Mouse (Mus musculus): ENCODE data around the gene Abl2.
"Not testable (repeated sequence)": the region's sequence is repeated elsewhere in the genome, so short reads cannot be mapped to it uniquely, and the experiment has no call there.

Abl2 gene

DNA sequence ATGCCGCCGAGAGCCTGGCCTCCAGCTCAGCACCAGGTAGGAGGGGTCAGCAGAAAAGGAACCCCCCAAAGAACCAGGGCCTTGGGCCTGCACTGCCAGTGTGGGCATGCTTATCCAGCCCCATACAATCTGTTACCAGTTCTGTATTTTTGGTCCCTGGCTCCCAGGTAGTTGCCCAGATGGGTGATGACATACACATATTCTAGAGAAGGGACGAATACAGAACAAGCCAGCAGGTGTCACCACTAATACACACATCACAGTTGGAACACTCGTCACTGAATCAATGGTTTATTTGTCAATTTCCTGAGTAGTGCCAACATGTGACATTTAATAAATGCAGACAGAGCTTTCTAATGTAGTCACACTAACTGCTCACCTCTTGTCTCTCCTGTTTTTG, 82.0 kb downstream of the Abl2 start:
- no peak for DNase-seq

DNA sequence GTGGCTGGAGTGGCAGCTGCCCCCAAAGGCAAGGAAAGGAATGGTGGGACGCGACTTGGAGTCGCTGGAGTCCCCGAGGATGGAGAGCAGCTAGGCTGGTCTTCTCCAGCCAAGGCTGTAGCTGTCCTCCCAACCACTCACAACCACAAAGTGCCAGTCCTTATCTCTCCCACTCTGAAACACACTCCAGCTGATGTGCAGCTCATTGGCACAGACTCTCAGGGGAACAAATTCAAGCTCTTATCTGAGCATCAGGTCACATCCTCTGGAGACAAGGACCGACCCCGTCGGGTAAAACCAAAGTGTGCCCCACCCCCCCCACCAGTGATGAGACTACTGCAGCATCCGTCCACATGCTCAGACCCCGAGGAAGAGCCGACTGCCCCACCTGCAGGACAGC, 83.2 kb downstream of the Abl2 start:
- no peak for DNase-seq

DNA sequence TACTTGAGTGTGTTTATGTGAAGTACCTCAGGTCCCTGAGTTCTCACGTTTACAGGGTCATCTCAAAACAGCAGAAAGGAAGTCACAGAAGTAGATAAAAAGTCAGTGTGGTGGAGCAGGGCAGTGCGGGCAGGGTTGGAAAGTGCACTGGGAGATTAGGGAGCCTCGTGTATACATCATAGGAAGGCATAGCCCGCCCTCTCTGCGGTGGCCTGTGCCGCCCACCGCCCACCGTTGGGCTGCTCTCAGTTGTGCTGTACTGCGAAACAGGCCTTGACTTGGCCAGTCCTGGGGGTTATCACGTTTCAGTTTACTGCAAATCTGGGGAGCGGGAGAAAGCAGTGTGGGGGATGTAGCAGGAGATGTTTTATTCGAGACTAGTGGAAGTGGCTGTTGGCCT, 84.2 kb downstream of the Abl2 start:
- no peak for DNase-seq

GRCm38 (mm10) chr1:156644061-156644460, 85.5 kb downstream of the Abl2 start:
- no peak for DNase-seq

GRCm38 (mm10) chr1:156644780-156645523, 86.4 kb downstream of the Abl2 start:
- DNase-seq, result peak; percentile 71

DNA sequence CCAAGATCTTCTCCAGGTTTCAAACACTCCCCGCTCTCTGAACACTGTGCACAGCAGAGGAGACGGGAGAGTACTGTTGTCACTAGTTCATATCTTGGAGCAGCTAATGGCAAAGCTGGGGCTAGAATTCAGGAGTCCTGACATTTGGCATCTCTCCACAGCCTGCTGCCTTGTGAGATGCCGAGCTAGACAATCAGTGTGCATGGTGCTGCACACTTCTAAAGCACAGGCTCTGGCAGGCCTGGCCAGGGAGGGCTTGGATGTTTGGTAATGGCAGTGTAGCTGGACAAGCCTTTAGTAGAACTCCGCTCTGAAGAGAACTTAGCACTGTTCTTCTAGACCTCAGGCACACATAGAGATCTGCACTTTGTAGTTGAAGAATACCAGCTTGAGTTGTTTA, 87.4 kb downstream of the Abl2 start:
- DNase-seq, result peak; percentile 66

DNA sequence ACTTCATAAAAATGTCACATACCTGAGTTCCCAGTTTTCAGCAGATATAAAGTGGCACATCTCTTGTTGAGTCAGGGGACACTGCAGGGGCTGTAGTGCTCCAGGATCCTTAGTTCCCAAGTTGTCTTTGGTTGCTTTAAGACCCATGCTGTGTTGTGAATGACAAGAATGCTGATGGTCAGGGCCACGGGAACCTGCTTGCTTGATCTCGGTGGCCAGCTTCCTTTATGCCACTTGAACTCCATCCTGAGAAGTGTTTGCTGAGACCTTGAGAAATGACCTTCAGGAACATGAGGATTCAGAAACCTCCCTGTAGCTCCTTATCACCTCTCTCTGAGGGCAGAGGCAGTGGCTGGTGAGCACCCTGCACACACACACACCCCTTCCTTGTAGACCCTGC, 90.1 kb downstream of the Abl2 start:
- no peak for DNase-seq

GRCm38 (mm10) chr1:156650631-156651030, 92.0 kb downstream of the Abl2 start:
- DNase-seq, result no peak

- DNase-seq, result no peak
Measured at GRCm38 (mm10) chr1:156652189-156652822, 93.7 kb downstream of the Abl2 start.

GRCm38 (mm10) chr1:156654735-156655530, 96.3 kb downstream of the Abl2 start:
- DNase-seq, result no peak

DNA sequence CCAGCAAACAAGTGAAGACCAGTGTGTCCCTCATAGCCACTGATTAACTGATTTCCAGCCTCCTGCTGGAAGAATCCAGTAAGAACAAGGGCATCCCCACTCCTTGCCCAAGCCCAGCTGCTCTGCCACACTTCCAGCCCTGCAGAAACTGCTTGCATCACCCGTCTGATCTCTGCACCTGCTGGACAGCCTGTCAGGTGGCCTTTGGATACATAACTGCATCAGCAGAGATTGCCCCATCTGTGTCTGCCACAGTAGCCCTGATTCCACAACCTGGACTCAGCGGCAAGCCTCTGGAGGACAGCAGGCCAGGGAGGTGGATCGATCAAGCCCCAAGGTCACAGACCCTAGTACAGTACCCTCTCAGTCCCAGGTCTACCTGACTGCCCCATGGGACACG, 98.9 kb downstream of the Abl2 start:
- DNase-seq, result no peak

GRCm38 (mm10) chr1:156658676-156659075, 100.1 kb downstream of the Abl2 start:
- DNase-seq, result peak; percentile 80

GRCm38 (mm10) chr1:156659906-156660659, 101.5 kb downstream of the Abl2 start:
- no peak for DNase-seq

GRCm38 (mm10) chr1:156660660-156661236, 102.2 kb downstream of the Abl2 start:
- DNase-seq, result not testable (repeated sequence)

DNA sequence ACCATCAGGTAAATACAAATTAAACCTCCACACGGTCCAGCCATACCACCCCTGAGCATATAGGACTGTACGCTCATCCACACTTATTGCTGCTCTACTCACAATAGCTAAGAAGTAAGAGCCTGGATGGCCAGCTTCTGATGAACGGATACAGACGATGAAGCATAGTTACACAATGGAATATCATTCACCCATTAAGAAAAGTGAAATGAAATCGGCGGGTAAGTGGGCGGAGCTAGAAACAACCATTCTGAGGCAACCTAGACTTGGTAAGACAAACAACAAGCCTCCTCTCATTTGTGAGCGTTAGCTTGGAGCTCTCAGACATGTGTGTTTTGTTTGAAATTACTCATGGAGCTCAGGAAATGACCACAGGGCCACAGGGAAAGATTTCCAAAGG, 107.2 kb downstream of the Abl2 start:
- DNase-seq, result no peak

GRCm38 (mm10) chr1:156667141-156667926, 108.7 kb downstream of the Abl2 start:
- DNase-seq, result no peak

DNA sequence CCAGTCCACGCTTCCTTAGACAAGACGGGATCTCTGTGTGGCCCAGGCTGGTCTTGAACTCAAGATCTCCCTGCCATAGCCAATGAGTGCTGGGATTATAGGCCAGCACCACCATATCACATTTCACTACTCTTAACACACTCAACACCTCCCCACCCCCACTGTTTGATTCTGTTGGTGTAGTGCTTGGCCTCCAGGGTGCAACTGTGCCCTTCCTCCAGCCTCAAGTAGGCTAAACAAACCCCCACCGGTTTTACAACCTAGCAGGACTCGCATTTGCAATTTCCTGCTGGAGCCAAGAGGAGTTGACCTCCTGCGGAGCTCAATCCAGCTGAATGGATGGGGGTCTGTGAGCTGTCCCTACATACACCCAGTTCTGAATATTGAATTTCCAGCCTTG, 110.0 kb downstream of the Abl2 start:
- DNase-seq, result no peak

GRCm38 (mm10) chr1:156669208-156669983, 110.8 kb downstream of the Abl2 start:
- DNase-seq, result no peak

DNA sequence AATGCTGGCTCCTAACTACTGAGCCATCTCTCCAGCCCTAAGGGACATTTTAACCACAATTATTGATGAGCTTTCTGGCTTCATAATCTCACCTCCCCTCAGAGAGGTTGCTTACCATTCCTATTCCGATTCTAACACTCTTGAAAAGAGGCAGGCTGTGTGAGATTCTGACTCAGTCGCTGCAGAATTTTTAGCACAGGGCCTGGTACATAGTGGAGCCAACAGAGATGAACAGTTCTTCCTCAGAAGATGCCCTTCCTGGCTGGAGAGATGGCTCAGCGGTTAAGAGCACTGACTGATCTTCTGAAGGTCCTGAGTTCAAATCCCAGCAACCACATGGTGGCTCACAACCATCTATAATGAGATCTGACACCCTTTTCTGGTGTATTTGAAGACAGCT, 113.3 kb downstream of the Abl2 start:
- DNase-seq, result no peak

DNA sequence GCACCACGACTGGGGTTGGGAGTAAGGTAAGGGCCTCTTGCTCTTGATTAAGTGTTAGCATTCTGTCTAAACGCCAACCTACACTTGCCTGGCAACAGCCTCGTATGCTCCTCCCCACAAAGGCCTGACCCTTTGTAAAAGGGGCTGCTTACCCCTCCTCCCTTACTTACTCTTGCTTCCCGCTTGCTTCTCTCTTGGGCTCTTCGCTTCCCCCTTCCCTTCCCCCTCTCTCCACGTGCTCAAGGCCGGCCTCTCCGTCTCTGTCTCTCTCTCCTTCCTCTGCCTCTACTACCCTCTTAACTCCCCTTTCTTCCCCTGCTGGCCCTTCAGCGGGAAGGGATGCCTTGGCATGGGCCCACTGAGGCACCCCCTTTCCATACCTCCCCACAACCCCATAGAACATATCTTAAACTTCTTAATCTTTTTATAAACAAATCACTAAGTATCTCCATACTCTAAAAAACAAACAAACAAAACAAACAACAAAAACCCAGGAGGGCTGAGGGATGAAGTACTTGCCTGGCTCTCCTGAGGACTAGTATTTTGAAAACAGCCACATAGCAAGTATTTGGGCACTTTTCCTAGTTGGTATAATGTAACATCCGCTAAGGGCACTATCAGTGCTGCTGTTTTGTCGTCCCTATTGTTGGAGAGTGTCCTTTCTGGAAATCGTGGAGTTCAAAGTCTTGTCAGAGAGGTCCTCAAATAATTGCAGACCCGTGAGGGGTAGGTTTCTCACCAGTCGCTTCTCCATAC, 114.3 kb downstream of the Abl2 start:
- DNase-seq, result no peak

Measured in cerebellum, adult 9-11 months (tissue).